Mouse (Mus musculus): ENCODE measurements around the gene Klk1b11. TPM values are rescaled to one million over a fixed set of nuclear protein-coding genes. Genes with fewer than 3 reads are reported as not detected.
"Not testable (repeated sequence)": the region's sequence is repeated elsewhere in the genome, so short reads cannot be mapped to it uniquely, and the experiment has no call there.

Klk1b11 gene
- total and polyA plus RNA-seq, 3 experiments = not detected

DNA sequence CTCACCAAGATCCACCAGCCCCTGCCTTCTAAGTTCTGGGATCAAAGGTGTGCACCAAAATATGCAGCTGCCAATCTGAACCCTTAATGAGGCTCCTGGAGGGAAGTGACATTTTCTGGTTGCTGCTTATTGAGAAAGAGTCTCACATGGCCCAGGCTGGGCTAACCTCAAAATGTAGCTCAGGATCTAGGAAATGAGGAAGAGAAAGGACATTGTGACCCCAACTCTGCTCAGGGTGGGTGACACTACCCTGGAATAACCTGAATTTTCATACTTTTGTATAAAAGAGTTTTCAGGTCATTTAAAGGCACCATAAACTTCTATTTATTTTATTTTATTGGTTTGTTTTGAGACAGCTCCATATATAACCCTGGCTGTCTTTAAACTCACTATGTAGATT, 10.0 kb upstream of the Klk1b11 start:
- no peak for TF ChIP-seq POLR2A (IDR thresholded peaks at IDR 0.05; ENCODE audit: insufficient read depth, low read depth, low read length)
- no peak for TF ChIP-seq EP300 (IDR thresholded peaks at IDR 0.05; ENCODE audit: insufficient read depth, low read depth, low read length)
- no peak for TF ChIP-seq CTCF (IDR thresholded peaks at IDR 0.05)
- Histone ChIP-seq H3K4me3 (no peak overlapping the region), H3K4me1 (ENCODE audit: control insufficient read depth, insufficient read depth, low read length) (no peaks in the 10 kb centered on the region), H3K79me2 (replicated peaks; ENCODE audit: control insufficient read depth, insufficient read depth, low read length) (no peaks in the 10 kb centered on the region), H3K27me3 (ENCODE audit: control insufficient read depth, insufficient read depth, low read length) (no peaks in the 10 kb centered on the region), H3K36me3 (ENCODE audit: control insufficient read depth, insufficient read depth, low read length) (no peaks in the 10 kb centered on the region), H3K27ac (no peak overlapping the region), H3K9ac (ENCODE audit: low read depth, low read length) (no peak overlapping the region)
- intact Hi-C loops (cut with DNase I) = no loop called here
- DNase-seq = no peak

DNA sequence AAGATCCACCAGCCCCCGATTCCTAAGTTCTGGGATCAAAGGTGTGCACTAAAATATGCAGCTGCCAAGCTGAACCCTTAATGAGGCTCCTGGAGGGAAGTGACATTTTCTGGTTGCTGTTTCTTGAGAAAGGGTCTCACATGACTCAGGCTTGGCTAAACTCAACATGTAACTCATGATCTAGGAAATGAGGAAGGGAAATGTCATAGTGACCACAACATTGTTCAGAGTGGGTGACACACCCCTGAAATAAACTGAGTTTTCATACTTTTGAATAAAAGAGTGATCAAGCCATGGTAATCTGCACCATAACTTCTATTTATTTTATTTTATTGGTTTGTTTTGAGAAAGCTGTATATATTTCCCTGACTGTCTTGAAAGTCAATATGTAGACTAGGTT, 856 bp upstream of the Klk1b11 start:
- H3K4me3 ChIP-seq; H3K9ac ChIP-seq (ENCODE audit: low read depth, low read length); H3K4me1 ChIP-seq (ENCODE audit: control insufficient read depth, insufficient read depth, low read length); H3K36me3 ChIP-seq (ENCODE audit: control insufficient read depth, insufficient read depth, low read length); H3K79me2 ChIP-seq (replicated peaks; ENCODE audit: control insufficient read depth, insufficient read depth, low read length); H3K27me3 ChIP-seq (ENCODE audit: control insufficient read depth, insufficient read depth, low read length); H3K27ac ChIP-seq; DNase-seq; intact Hi-C loops (cut with DNase I): not testable (repeated sequence)
- WGBS = 63% methylated on average over 1 of the region's 1 CpGs

DNA sequence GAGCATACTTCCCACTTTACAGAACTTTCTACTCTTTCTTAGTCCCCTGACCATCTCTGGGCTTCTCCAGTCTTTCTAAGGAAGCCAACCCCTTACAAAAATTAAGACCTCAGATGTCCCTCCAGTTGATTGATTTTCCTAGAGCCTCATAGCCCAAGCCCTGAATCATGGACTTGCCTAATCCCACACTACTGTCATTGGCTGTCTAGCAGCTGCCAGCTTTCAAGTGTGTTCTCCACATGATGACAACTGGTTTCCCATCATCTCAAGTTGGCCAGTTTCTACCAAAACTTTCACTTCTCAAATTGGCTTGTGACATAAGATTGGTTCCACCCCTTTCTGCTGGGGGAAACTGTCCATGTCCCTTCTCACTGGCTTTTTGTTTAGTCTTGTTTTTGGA, 9.2 kb downstream of the Klk1b11 start:
- TF ChIP-seq CTCF (IDR thresholded peaks at IDR 0.05) (no peak), POLR2A (IDR thresholded peaks at IDR 0.05; ENCODE audit: insufficient read depth, low read depth, low read length) (no peak), EP300 (IDR thresholded peaks at IDR 0.05; ENCODE audit: insufficient read depth, low read depth, low read length) (no peak)
- no peak for DNase-seq
- H3K4me1 ChIP-seq (ENCODE audit: control insufficient read depth, insufficient read depth, low read length) = no peaks in the 10 kb centered on the region
- H3K79me2 ChIP-seq (replicated peaks; ENCODE audit: control insufficient read depth, insufficient read depth, low read length) = no peaks in the 10 kb centered on the region
- H3K9ac ChIP-seq (ENCODE audit: low read depth, low read length) = no peak overlapping the region
- intact Hi-C loops (cut with DNase I) = no loop called here
- no peak overlapping the region for H3K4me3 ChIP-seq
- no peaks in the 10 kb centered on the region for H3K27me3 ChIP-seq (ENCODE audit: control insufficient read depth, insufficient read depth, low read length)
- H3K36me3 ChIP-seq (ENCODE audit: control insufficient read depth, insufficient read depth, low read length) = no peaks in the 10 kb centered on the region
- no peak overlapping the region for H3K27ac ChIP-seq

DNA sequence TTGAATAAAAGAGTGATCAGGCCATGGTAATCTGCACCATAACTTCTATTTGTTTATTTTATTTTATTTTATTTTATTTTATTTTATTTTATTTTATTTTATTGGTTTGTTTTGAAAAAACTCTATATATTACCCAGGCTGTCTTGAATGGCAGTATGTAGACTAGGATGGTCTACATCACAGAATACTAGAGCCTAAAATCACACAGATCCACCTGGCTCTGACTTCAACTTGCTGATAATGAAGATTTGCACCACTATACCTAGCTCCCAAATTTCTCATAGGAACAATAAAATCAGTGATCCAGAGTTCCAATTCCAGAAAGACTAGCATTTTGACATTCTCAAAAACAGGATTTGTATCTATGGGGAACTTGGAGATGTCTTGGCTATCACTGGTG, 16.2 kb downstream of the Klk1b11 start, which contains the start of gene Klk1b26:
TSS of gene Klk1b26 (plus strand) at position 301 of the 400 bp plus-strand sequence.
- H3K9ac ChIP-seq (ENCODE audit: low read depth, low read length); H3K27me3 ChIP-seq (ENCODE audit: control insufficient read depth, insufficient read depth, low read length); intact Hi-C loops (cut with DNase I); H3K79me2 ChIP-seq (replicated peaks; ENCODE audit: control insufficient read depth, insufficient read depth, low read length); DNase-seq; H3K4me3 ChIP-seq; H3K4me1 ChIP-seq (ENCODE audit: control insufficient read depth, insufficient read depth, low read length); H3K27ac ChIP-seq; H3K36me3 ChIP-seq (ENCODE audit: control insufficient read depth, insufficient read depth, low read length): not testable (repeated sequence)

DNA sequence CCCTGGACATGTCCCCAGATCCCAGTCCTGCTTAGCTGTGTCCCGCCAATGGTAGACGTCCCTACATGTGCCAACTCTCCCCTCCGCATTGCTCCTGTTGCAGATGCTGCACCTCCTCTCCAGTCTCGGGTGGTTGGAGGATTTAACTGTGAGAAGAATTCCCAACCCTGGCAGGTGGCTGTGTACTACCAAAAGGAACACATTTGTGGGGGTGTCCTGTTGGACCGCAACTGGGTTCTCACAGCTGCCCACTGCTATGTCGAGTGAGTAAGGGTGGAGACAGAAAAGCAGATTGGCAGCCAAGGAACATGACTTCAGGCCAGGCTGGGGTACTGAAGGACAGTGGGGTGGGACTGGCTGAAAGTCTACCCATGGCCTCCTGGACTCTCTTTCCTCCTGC, 19.0 kb downstream of the Klk1b11 start:
- DNase-seq; H3K36me3 ChIP-seq (ENCODE audit: control insufficient read depth, insufficient read depth, low read length); H3K79me2 ChIP-seq (replicated peaks; ENCODE audit: control insufficient read depth, insufficient read depth, low read length); H3K9ac ChIP-seq (ENCODE audit: low read depth, low read length); H3K4me1 ChIP-seq (ENCODE audit: control insufficient read depth, insufficient read depth, low read length); H3K27ac ChIP-seq; intact Hi-C loops (cut with DNase I); H3K27me3 ChIP-seq (ENCODE audit: control insufficient read depth, insufficient read depth, low read length); H3K4me3 ChIP-seq: not testable (repeated sequence)
- 70% methylated on average over 6 of the region's 6 CpGs for WGBS

DNA sequence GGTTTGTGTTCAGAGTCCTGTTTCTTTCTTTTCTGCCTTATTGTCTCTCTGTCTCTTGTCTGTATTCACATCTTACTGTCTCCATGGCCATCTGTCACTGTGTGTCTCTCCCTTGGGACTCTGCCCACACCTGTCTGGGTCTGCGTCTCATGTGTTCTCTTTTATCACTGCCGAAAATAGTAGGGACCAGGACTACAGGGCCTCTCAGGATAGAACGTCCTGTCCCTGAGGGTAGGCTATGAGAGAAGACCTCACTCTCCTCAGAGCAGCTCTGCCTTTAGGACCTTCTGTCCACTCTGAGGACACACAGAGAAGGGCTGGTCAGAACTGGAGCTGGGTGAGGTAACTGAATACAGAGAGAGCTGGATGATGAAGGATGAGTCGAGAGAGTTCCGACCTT, 19.4 kb downstream of the Klk1b11 start:
- Histone ChIP-seq H3K36me3 (ENCODE audit: control insufficient read depth, insufficient read depth, low read length) (no peaks in the 10 kb centered on the region), H3K79me2 (replicated peaks; ENCODE audit: control insufficient read depth, insufficient read depth, low read length) (no peaks in the 10 kb centered on the region), H3K4me3 (no peak overlapping the region), H3K27ac (no peak overlapping the region), H3K27me3 (ENCODE audit: control insufficient read depth, insufficient read depth, low read length) (no peaks in the 10 kb centered on the region), H3K9ac (ENCODE audit: low read depth, low read length) (no peak overlapping the region), H3K4me1 (ENCODE audit: control insufficient read depth, insufficient read depth, low read length) (no peaks in the 10 kb centered on the region)
- intact Hi-C loops (cut with DNase I) = no loop called here
- WGBS = 70% methylated on average over 5 of the region's 5 CpGs
- DNase-seq = no peak
- TF ChIP-seq POLR2A (IDR thresholded peaks at IDR 0.05; ENCODE audit: insufficient read depth, low read depth, low read length) (no peak), CTCF (IDR thresholded peaks at IDR 0.05) (no peak), EP300 (IDR thresholded peaks at IDR 0.05; ENCODE audit: insufficient read depth, low read depth, low read length) (no peak)

Other genes with a start within 250 kb of the Klk1b11 start
- gene Klk12, start 227.0 kb upstream of the Klk1b11 start, total RNA-seq (2021) = not detected
- gene Klk12, start 227.0 kb upstream of the Klk1b11 start, polyA plus RNA-seq (2012; rRNA removed) = not detected in 2 replicates
- gene Klk11, start 221.3 kb upstream of the Klk1b11 start, total RNA-seq (2021) = under 1 TPM; 0.25 to 0.44 TPM
- 0.20 and 0.78 TPM in 2 replicates for gene Klk11, start 221.3 kb upstream of the Klk1b11 start, polyA plus RNA-seq (2012; rRNA removed)
- gene Klk10, start 214.8 kb upstream of the Klk1b11 start, total RNA-seq (2021) = under 1 TPM; 0.27 to 0.65 TPM
- 0.70 and 1.8 TPM in 2 replicates for gene Klk10, start 214.8 kb upstream of the Klk1b11 start, polyA plus RNA-seq (2012; rRNA removed)
- not detected for gene Klk9, start 204.0 kb upstream of the Klk1b11 start, total RNA-seq (2021)
- 0.12 TPM in 2 replicates for gene Klk9, start 204.0 kb upstream of the Klk1b11 start, polyA plus RNA-seq (2012; rRNA removed)
- 10 to 100 TPM; 10.6 TPM for gene Klk8, start 198.3 kb upstream of the Klk1b11 start, total RNA-seq (2021)
- 8.5 and 9.0 TPM in 2 replicates for gene Klk8, start 198.3 kb upstream of the Klk1b11 start, polyA plus RNA-seq (2012; rRNA removed)
- gene Klk7, start 184.6 kb upstream of the Klk1b11 start, total RNA-seq (2021) = not detected
- 0.08 TPM in 1 of 2 replicates, not detected in the other for gene Klk7, start 184.6 kb upstream of the Klk1b11 start, polyA plus RNA-seq (2012; rRNA removed)
- gene Klk6, start 171.4 kb upstream of the Klk1b11 start, total RNA-seq (2021) = not detected
- not detected in 2 replicates for gene Klk6, start 171.4 kb upstream of the Klk1b11 start, polyA plus RNA-seq (2012; rRNA removed)
- not detected for gene Klk5, start 153.9 kb upstream of the Klk1b11 start, total RNA-seq (2021)
- not detected in 2 replicates for gene Klk5, start 153.9 kb upstream of the Klk1b11 start, polyA plus RNA-seq (2012; rRNA removed)
- not detected for gene Klk4, start 114.7 kb upstream of the Klk1b11 start, total RNA-seq (2021)
- gene Klk4, start 114.7 kb upstream of the Klk1b11 start, polyA plus RNA-seq (2012; rRNA removed) = not detected in 2 replicates
- gene Klk15, start 62.1 kb upstream of the Klk1b11 start, total RNA-seq (2021) = not detected
- gene Klk15, start 62.1 kb upstream of the Klk1b11 start, polyA plus RNA-seq (2012; rRNA removed) = not detected in 2 replicates
- not detected for gene Klk1b8, start 45.2 kb upstream of the Klk1b11 start, total RNA-seq (2021)
- gene Klk1b8, start 45.2 kb upstream of the Klk1b11 start, polyA plus RNA-seq (2012; rRNA removed) = not detected in 2 replicates
- not detected for gene Klk1b1, start 29.1 kb upstream of the Klk1b11 start, total RNA-seq (2021)
- not detected in 2 replicates for gene Klk1b1, start 29.1 kb upstream of the Klk1b11 start, polyA plus RNA-seq (2012; rRNA removed)
- not detected for gene Klk1b9, start 19.8 kb upstream of the Klk1b11 start, total RNA-seq (2021)
- not detected in 2 replicates for gene Klk1b9, start 19.8 kb upstream of the Klk1b11 start, polyA plus RNA-seq (2012; rRNA removed)
- 1 to 10 TPM; 1.5 to 2.6 TPM for gene Klk1b26, start 16.3 kb downstream of the Klk1b11 start, total RNA-seq (2021)
- 0.15 and 0.90 TPM in 2 replicates for gene Klk1b26, start 16.3 kb downstream of the Klk1b11 start, polyA plus RNA-seq (2012; rRNA removed)
- gene Klk1b27, start 56.4 kb downstream of the Klk1b11 start, total RNA-seq (2021) = not detected
- not detected in 2 replicates for gene Klk1b27, start 56.4 kb downstream of the Klk1b11 start, polyA plus RNA-seq (2012; rRNA removed)
- gene Klk1b21, start 106.5 kb downstream of the Klk1b11 start, total RNA-seq (2021) = not detected
- gene Klk1b21, start 106.5 kb downstream of the Klk1b11 start, polyA plus RNA-seq (2012; rRNA removed) = not detected in 2 replicates
- not detected for gene Klk1b22, start 116.8 kb downstream of the Klk1b11 start, total RNA-seq (2021)
- 4.0 TPM in 1 of 2 replicates, not detected in the other for gene Klk1b22, start 116.8 kb downstream of the Klk1b11 start, polyA plus RNA-seq (2012; rRNA removed)
- not detected for gene Klk1b16, start 140.9 kb downstream of the Klk1b11 start, total RNA-seq (2021)
- not detected in 2 replicates for gene Klk1b16, start 140.9 kb downstream of the Klk1b11 start, polyA plus RNA-seq (2012; rRNA removed)
- not detected for gene Klk1b24, start 192.4 kb downstream of the Klk1b11 start, total RNA-seq (2021)
- gene Klk1b24, start 192.4 kb downstream of the Klk1b11 start, polyA plus RNA-seq (2012; rRNA removed) = not detected in 2 replicates
- not detected for gene Klk1b3, start 202.3 kb downstream of the Klk1b11 start, total RNA-seq (2021)
- not detected in 2 replicates for gene Klk1b3, start 202.3 kb downstream of the Klk1b11 start, polyA plus RNA-seq (2012; rRNA removed)
- gene Klk1b4, start 211.6 kb downstream of the Klk1b11 start, total RNA-seq (2021) = not detected
- gene Klk1b4, start 211.6 kb downstream of the Klk1b11 start, polyA plus RNA-seq (2012; rRNA removed) = 0.14 TPM in 1 of 2 replicates, not detected in the other
- gene Klk1b5, start 220.1 kb downstream of the Klk1b11 start, total RNA-seq (2021) = not detected
- gene Klk1b5, start 220.1 kb downstream of the Klk1b11 start, polyA plus RNA-seq (2012; rRNA removed) = not detected in 2 replicates
- gene Klk1, start 229.5 kb downstream of the Klk1b11 start, total RNA-seq (2021) = not detected
- 0.38 and 0.62 TPM in 2 replicates for gene Klk1, start 229.5 kb downstream of the Klk1b11 start, polyA plus RNA-seq (2012; rRNA removed)
- gene Gm36864, start 240.3 kb downstream of the Klk1b11 start, total RNA-seq (2021) = not detected
- not detected in 2 replicates for gene Gm36864, start 240.3 kb downstream of the Klk1b11 start, polyA plus RNA-seq (2012; rRNA removed)

Data from heart, adult 2 months (tissue).